Mouse (Mus musculus) layer of hippocampus, adult 8-10 months (tissue): ENCODE results near the gene Smc3. TPM values are rescaled to one million over a fixed set of nuclear protein-coding genes. Genes with fewer than 3 reads are reported as not detected.

ENCODE experiments used
- DNase-seq, 2 experiments: peaks; one replicate each; pipeline ENCODE4 v3.0.0; 2022; ENCODE audit warnings: low spot score in 2 of 2
- total RNA-seq, 4 experiments: library from RNA; stranded (reverse); gene quantifications; 2 replicates each; pipeline ENCODE4 v1.2.4; 2022

Smc3 gene
- 10 to 100 TPM; 39.1 to 47.5 (median 43.6) TPM for total RNA-seq

- DNase-seq = peak; percentile 98 to 99
Observed at GRCm38 (mm10) chr19:53599757-53600539, at the start of gene Smc3. Smc3 (plus strand) TSS chr19:53600398.

DNA sequence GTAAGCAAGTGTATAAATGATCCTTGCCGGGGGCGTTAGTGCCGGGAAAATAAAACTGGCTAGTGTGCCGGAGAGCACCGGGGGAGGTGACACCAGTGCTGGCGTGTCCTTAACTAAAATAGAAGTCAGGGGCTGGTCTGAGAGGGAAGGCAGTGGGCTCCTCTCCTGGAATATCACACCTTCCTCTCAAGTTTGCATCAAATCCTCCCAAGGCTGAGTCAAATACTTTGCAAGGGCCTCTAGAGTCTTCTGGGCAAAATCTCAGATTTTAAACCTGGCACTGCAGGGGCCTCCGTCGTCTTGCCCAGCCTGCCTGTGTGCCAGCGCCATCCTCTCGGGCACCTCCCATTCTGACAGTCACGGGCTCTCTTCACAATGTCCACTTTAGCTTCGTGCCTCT lies 49.2 kb upstream of the Smc3 start:
- no peak for DNase-seq

- DNase-seq = no peak
Observed at GRCm38 (mm10) chr19:53552216-53552786, 47.9 kb upstream of the Smc3 start.

- DNase-seq = no peak
Observed at GRCm38 (mm10) chr19:53552795-53553194, 47.4 kb upstream of the Smc3 start.

GRCm38 (mm10) chr19:53554402-53554801 lies 45.8 kb upstream of the Smc3 start:
- DNase-seq = no peak

DNA sequence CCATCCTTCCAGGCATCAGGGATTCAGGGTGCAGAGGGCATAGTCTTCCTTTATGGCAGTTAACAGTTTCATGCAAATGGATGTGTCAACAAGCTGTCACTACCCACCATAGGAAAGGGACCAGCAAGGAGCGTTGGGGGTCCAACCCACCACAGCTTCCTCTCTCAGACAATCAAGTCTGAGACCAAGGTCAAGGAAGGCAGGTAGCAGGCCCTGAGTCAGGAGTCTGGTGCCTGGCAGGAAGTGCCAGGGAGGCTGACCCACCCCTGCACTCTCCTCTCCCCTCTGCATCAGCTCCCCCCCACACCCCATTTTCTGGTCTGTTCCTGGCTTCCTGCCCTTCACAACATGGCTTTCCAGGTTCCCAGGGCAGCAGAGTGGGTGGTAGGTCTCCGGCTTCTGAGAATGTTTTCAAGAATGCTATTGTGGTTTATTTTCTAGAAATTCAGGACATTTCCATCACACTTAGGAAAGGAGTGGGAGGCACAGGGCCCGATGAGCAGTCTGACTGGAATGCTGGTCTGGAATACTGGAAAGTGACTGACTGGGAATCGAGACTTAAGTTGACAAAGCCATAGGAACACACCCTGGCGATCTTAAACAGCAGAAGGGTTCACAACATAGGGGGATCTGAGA lies 45.1 kb upstream of the Smc3 start:
- no peak for DNase-seq

GRCm38 (mm10) chr19:53556841-53557240 lies 43.4 kb upstream of the Smc3 start:
- no peak for DNase-seq

GRCm38 (mm10) chr19:53557267-53557936 lies 42.8 kb upstream of the Smc3 start:
- DNase-seq = no peak

DNA sequence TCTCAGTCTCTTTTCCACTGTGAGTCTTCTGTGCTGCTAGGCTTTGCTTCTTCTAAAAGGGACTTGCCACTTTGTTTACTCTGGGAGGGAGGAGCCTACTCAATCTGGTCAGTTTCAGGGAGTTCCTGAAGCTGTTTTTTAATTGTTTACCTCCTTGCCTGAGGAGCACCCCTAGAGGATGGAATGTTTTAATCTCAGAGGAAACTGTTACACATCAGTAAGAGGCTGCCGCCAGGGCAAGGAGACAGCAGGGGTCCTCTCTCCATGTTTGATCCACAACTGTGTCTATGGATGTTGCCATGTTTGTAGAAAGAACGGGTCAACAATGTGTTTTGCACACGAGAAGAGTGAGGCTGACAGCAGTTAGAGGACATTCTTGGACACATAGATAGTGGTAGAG lies 39.8 kb upstream of the Smc3 start:
- DNase-seq = no peak

GRCm38 (mm10) chr19:53564174-53564573 lies 36.0 kb upstream of the Smc3 start:
- DNase-seq = no peak

GRCm38 (mm10) chr19:53565565-53566277 lies 34.5 kb upstream of the Smc3 start:
- DNase-seq = no peak

- DNase-seq = no peak
Observed at GRCm38 (mm10) chr19:53567864-53568263, 32.3 kb upstream of the Smc3 start.

- DNase-seq = no peak
Observed at GRCm38 (mm10) chr19:53568553-53568952, 31.6 kb upstream of the Smc3 start.

- no peak for DNase-seq
Observed at GRCm38 (mm10) chr19:53571056-53571455, 29.1 kb upstream of the Smc3 start.

DNA sequence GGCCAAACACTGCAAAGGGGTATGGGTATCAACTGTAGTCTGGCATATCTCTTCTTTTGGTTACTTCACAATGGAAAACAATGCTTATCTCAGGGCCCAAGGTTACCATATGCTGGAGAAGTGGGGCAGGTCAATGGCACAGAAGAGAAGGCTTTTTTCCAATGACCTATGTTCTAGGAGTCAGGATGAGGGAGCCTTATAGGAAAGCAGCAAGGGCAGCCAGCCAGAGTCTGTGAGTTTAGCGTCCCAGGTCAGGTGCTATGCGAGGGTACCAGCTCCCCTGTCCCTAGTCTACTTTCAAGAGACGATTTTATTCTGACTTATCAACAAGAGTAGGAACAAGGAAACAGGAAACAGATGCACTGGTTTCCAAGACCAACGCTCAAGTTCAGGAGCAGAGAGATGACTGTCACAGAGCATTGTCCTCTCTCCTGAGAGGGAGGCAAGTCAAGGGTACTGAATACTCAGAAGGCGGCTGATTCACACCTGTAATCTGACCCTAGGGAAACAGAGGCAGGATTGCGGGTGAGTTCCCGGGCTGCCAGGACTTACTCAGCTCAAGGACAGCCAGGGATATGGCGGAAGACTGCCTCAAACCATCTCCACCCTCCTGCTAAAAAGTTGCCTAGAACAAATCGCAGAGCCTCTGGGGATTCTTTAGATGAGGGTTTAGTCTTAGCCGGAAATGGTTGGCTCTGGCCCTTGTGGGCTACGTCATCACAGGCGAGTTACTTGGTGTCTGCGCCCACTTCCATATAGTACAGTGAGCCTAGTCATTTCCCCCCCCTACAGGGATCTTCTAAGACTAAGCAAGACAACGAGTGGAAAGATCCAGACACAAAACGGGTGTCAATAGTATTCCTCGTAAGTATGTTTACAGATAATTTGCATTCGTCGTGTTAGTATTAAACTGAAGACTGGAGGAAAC lies 28.4 kb upstream of the Smc3 start:
- no peak for DNase-seq

DNA sequence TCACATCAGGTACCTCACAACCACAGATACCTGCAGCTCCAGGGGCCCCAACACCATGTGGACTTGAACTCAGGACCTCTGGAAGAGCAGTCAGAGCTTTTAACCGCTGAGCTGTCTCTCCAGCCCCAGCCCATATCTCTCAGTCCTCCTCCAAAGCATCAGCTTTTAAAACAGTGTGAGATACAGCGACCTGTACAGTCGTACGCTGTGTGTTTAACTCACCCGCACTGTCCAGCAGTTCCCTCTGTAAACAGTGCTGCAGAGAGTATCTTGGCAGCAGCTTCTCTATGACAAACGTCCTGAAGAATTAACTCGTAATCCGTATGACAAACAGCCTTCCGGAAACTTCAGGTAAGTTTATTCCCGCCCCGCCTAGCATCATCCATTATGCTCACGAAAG lies 27.6 kb upstream of the Smc3 start:
- DNase-seq = no peak

DNA sequence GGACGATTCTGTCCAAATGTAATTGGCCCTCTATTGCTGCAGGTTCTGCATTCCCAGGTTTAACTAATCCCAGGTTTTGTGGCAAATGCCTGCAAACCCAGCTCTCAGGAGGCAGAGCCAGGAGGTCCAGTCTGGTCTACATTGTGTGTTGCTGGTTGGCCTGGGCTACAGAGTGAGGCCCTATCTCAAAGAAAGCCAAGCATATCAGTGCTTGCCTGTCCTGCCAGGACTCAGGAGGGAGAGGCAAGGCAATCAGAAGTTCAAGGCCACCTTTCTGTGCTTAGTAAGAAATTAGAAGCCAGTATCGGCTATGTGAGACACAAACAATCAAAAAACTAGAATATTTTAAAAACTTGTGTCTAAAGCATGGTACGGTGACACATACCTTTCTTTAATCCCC lies 27.0 kb upstream of the Smc3 start:
- DNase-seq = no peak

DNA sequence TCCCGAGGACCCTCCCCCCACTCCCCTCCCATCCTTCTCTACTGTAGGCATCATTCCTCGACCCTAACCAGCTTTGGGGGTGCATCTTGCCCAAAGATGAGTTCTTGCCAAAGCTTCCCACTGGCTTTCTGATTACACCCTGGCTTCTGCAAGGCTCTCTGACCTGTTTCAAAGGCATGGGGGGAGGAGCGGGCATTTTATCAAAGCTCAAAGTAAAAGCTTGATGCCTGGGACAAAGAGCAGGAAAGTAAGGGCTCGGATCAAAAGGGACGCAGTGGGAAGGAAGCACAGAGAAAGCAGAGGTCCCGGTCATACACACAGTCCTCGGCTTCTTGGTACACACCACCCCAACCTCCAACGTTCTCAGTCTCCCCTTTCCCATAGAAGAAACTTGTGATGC lies 26.1 kb upstream of the Smc3 start:
- DNase-seq = no peak

GRCm38 (mm10) chr19:53574546-53574945 lies 25.7 kb upstream of the Smc3 start:
- DNase-seq = no peak

- no peak for DNase-seq
Observed at GRCm38 (mm10) chr19:53575296-53576010, 24.7 kb upstream of the Smc3 start.
